Comparison of ENCODE assay signal across 8 mouse cellular contexts in genomic region chr5:123068115-123068514, GRCm38 (mm10). TPM values are rescaled to one million over a fixed set of nuclear protein-coding genes. Genes with fewer than 3 reads are reported as not detected.
DNase-seq lines count a peak whose midpoint lies in the region; ATAC-seq and TF ChIP-seq lines count a peak whose summit lies in the region.

Gene Tmem120b, plus strand, starts transcription at chr5:123068415.

- DNase-seq in left cerebral cortex, adult 2 months (ENCODE audit: extremely low spot score in 1 of 2, low spot score in 2 of 2): no peak
- DNase-seq in left cerebral cortex, adult 9 months (ENCODE audit: low spot score in 2 of 2): no peak
- DNase-seq in brain, embryonic 14.5 days (ENCODE audit: low read depth): no peak
- DNase-seq in limb, embryonic 10.5 days (ENCODE audit: low spot score): no peak
- no peak for DNase-seq in right cerebral cortex, adult 18-20 months
- no peak for DNase-seq in ovary, postnatal 36 days (ENCODE audit: low spot score)
- DNase-seq in right cerebral cortex, postnatal 25 days: no peak

- TF ChIP-seq POLR2A in brain, embryonic 14.5 days (IDR thresholded peaks at IDR 0.05; ENCODE audit: borderline replicate concordance, extremely low read depth, insufficient read depth, insufficient read length, poor library complexity, severe bottlenecking): no peak

- H3K9me3 ChIP-seq in limb, embryonic 10.5 days (replicated peaks): no peaks in the 10 kb centered on the region

- H3K36me3 ChIP-seq in limb, embryonic 10.5 days: no peaks in the 10 kb centered on the region

- WGBS in limb, embryonic 10.5 days: 86% methylated on average over 12 of the region's 12 CpGs

- intact Hi-C loops in left cerebral cortex, adult 2 months (cut with DNase I): loop anchor here (5.0 kb wide), 1 partner anchor 84 kb away; no protein-coding TSS in a partner anchor

- H3K27me3 ChIP-seq in limb, embryonic 10.5 days (ENCODE audit: low read depth, poor library complexity, severe bottlenecking): no peaks in the 10 kb centered on the region

- TF ChIP-seq CTCF in left cerebral cortex, adult 2 months (IDR thresholded peaks at IDR 0.05): no peak
- no peak for TF ChIP-seq CTCF in brain, embryonic 14.5 days (IDR thresholded peaks at IDR 0.05; ENCODE audit: borderline replicate concordance, extremely low read depth, insufficient read depth, insufficient read length)

- H3K4me1 ChIP-seq in limb, embryonic 10.5 days: peaks cover 4% of the 10 kb centered on the region; the same call in 1 of the 2 replicates

- ATAC-seq in granulocyte monocyte progenitor cell, adult 5-6 weeks (replicated peaks; ENCODE audit: poor library complexity, severe bottlenecking): peak; percentile 66

- H3K4me3 ChIP-seq in left cerebral cortex, adult 2 months: no peak within 1 kb of the TSS
- H3K4me3 ChIP-seq in limb, embryonic 10.5 days: no peak within 1 kb of the TSS

- no peak within 1 kb of the TSS for H3K27ac ChIP-seq in left cerebral cortex, adult 2 months
- H3K27ac ChIP-seq in limb, embryonic 10.5 days: no peak within 1 kb of the TSS

RNA-seq across cellular contexts. Expression of gene Tmem120b, which starts in this region (rescaled TPM):
- total RNA-seq in left cerebral cortex, adult 2 months (2021): 10 to 100 TPM; 16.0 to 16.2 TPM
- 13.9 and 16.0 TPM in 2 replicates for polyA plus RNA-seq in brain, embryonic 14.5 days (2012; rRNA removed)
- 1.8 and 3.1 TPM in 2 replicates for total RNA-seq in granulocyte monocyte progenitor cell, adult 5-6 weeks (2014; fragmentation: Nextera tagmentation)
- 1.6 and 2.3 TPM in 2 replicates for total RNA-seq in granulocyte monocyte progenitor cell, adult 5-6 weeks (2017)
- polyA plus RNA-seq in limb, embryonic 10.5 days (2016; fragmentation: Nextera tagmentation; extraction: Ambion mirVana): 9.7 and 12.4 TPM in 2 replicates

Comparison
In these comparisons a context has a peak if more than half of its experiments do, and no peak if none do; other contexts are left out.
1. RNA of gene Tmem120b (total RNA-seq): 16.0 to 16.2 TPM in left cerebral cortex, adult 2 months; 1.6 to 3.1 TPM in granulocyte monocyte progenitor cell, adult 5-6 weeks; every median in the first group is over 4 times any median in the second.